Mouse (Mus musculus) limb, embryonic 14.5 days (tissue): ENCODE results near the gene Naaladl1. TPM values are rescaled to one million over a fixed set of nuclear protein-coding genes. Genes with fewer than 3 reads are reported as not detected.
A peak's percentile ranks its signal among the peaks of the same experiment; 100 is the strongest.

ENCODE experiments used
- ATAC-seq: fragments of 200-750 bp; cut with Nextera tagmentation; 2 replicates; pipeline ENCODE4 v1.8.0; 2017; ENCODE audit warnings: low read depth, moderate number of reproducible peaks, moderate TSS enrichment; ENCODE audit not compliant: low FRiP score
- DNase-seq: peaks from one replicate; pipeline ENCODE4 v3.0.0-alpha.2; 2015; ENCODE audit warnings: low spot score
- H3K27ac ChIP-seq: fragments of 300-500 bp; sonication (generic); replicated peaks from 2 replicates; pipeline ENCODE4 v1.5.1; 2014; ENCODE audit warnings: low read depth, mild to moderate bottlenecking, low read length, moderate library complexity, mixed read lengths
- H3K27me3 ChIP-seq: fragments of 300-500 bp; sonication (generic); 2 replicates; pipeline ENCODE4 v1.6.1; 2014; ENCODE audit warnings: low read length, mixed read lengths; ENCODE audit not compliant: control insufficient read depth, insufficient read depth
- H3K36me3 ChIP-seq: fragments of 300-500 bp; sonication (generic); 2 replicates; pipeline ENCODE4 v1.6.1; 2014; ENCODE audit warnings: mild to moderate bottlenecking, low read length, moderate library complexity, mixed read lengths; ENCODE audit not compliant: control insufficient read depth, insufficient read depth
- H3K4me1 ChIP-seq: fragments of 300-500 bp; sonication (generic); 2 replicates; pipeline ENCODE4 v1.6.1; 2014; ENCODE audit warnings: antibody characterized with exemption, low read length, mixed read lengths; ENCODE audit not compliant: control insufficient read depth, insufficient read depth
- H3K4me2 ChIP-seq: fragments of 300-500 bp; sonication (generic); replicated peaks from 2 replicates; pipeline ENCODE4 v1.6.1; 2014; ENCODE audit warnings: low read depth, mild to moderate bottlenecking, low read length, moderate library complexity; ENCODE audit not compliant: severe bottlenecking
- H3K4me3 ChIP-seq: fragments of 300-500 bp; sonication (generic); replicated peaks from 2 replicates; pipeline ENCODE4 v1.5.1; 2014; ENCODE audit warnings: low read length
- H3K9ac ChIP-seq: fragments of 300-500 bp; sonication (generic); 2 replicates; pipeline ENCODE4 v1.6.1; 2014; ENCODE audit warnings: mild to moderate bottlenecking, low read depth, low read length, moderate library complexity; ENCODE audit not compliant: severe bottlenecking
- H3K9me3 ChIP-seq: fragments of 300-500 bp; sonication (generic); 2 replicates; pipeline ENCODE4 v1.6.1; 2016; ENCODE audit warnings: low read length; ENCODE audit not compliant: control insufficient read depth
- POLR2A ChIP-seq: fragments of 200-500 bp; IDR thresholded peaks from 2 replicates; pipeline ENCODE4 v1.8.0; 2012; ENCODE audit warnings: inconsistent platforms, mild to moderate bottlenecking, moderate library complexity, borderline replicate concordance; ENCODE audit not compliant: insufficient read depth, insufficient read length; ENCODE audit errors: extremely low read depth
- WGBS: fragments of 180-500 bp; shearing (Covaris S2); extraction: QIAGEN DNeasy Blood & Tissue Kit; methylation state at CpG from one replicate; pipeline ENCODE4 v1.1.7; 2014; 5-methylcytosine and 5-hydroxymethylcytosine counted together
- polyA plus RNA-seq, 2 experiments: library from polyadenylated mRNA; depleted of rRNA in 1 of 2; stranded (reverse) in 1 of 2; unstranded in 1 of 2; fragments of >200 nt; fragmentation: Nextera tagmentation in 1 of 2; extraction: Ambion mirVana in 1 of 2; gene quantifications; 2 replicates each; pipeline versions ENCODE4 v1.2.1 to v1.2.3; 2012 to 2014

Naaladl1 gene
- polyA plus RNA-seq, 2 experiments, result 0.21 to 2.5 TPM

DNA sequence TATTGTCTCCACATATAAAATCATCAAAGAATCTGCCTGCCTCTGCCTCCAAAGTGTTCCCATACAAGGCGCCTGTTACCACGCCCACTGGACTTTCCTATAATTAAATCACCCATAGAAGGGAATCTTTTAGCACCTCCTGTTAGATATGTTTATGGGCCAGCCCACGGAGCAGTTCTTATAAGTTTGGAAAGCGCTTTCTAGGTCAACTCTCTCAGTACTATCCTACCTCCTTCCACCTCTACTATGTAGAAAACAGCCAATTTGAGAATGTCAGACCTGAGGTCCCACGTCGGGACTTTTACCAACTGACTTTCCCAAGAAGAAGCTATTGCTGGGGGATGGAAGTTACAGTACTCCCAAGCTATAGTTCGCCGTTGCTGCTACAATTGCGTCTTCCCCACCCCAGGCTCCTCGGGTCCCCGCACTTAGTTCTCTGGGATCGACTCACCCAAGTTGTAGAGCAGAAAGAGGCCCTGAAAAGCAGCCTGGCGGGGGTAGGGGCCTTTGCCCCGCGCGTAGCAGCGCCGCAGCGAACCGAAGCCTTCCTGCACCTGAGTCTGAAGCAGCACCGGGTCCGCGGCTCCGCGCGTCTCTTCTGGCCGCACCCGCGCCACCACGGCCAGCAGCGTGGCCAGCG lies 11.9 kb downstream of the Naaladl1 start:
- WGBS, result 6% methylated on average over 25 of the region's 32 CpGs
- H3K36me3 ChIP-seq, result peaks cover 31% of the 10 kb centered on the region
- no peak for TF ChIP-seq POLR2A
- H3K4me1 ChIP-seq, result peaks cover 10% of the 10 kb centered on the region
- no peaks in the 10 kb centered on the region for H3K27me3 ChIP-seq
- H3K9me3 ChIP-seq, result no peaks in the 10 kb centered on the region
- peak overlapping the region; percentile 83 for H3K4me2 ChIP-seq
- DNase-seq (peak; percentile 14), ATAC-seq (no peak)
- peak overlapping the region; percentile 93 for H3K27ac ChIP-seq
- peak overlapping the region; percentile 88 for H3K4me3 ChIP-seq
- H3K9ac ChIP-seq, result peak overlapping the region; percentile 79

GRCm38 (mm10) chr19:6117986-6118676 lies 12.5 kb downstream of the Naaladl1 start, which contains the start of gene Sac3d1:
TSS of gene Sac3d1 (minus strand) at chr19:6118650.
- peak; percentile 81; the same call in 1 of the 2 replicates for TF ChIP-seq POLR2A
- WGBS, result under 1% methylated on average over 67 of the region's 77 CpGs
- peak within 1 kb of the TSS; percentile 93 for H3K27ac ChIP-seq
- DNase-seq (peak; percentile 96), ATAC-seq (peak; percentile 90)
- peaks cover 31% of the 10 kb centered on the region for H3K36me3 ChIP-seq
- no peaks in the 10 kb centered on the region for H3K27me3 ChIP-seq
- H3K4me1 ChIP-seq, result peaks cover 10% of the 10 kb centered on the region
- peak within 1 kb of the TSS; percentile 79 for H3K9ac ChIP-seq
- H3K9me3 ChIP-seq, result no peaks in the 10 kb centered on the region
- peak within 1 kb of the TSS; percentile 88 for H3K4me3 ChIP-seq
- H3K4me2 ChIP-seq, result peak within 1 kb of the TSS; percentile 83

DNA sequence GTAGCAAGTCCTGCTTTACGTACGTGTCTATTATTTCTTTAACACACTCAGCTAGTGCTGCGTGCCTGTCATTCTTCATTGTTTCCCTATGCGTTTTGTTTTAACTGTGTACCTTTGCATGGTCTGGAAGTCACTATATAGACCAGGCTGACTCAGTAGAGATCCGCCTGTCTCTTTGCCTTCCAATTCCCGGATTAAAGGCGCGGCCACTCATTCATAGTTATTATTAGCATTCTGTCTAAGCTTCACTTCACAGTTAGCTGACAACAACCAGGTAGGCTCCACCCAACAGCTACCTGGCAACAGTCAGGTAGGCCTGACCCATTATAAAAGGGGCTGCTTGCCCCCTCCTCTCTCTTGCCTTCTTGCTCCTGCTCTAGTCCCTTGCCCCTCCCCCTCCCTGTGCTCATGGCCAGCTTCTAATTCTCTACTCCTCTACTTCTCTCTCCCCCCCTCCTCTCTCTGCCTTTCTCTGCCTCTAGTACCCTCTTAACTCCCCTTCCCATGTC lies 13.1 kb downstream of the Naaladl1 start:
- H3K36me3 ChIP-seq, result peaks cover 33% of the 10 kb centered on the region
- no peak for DNase-seq
- no peaks in the 10 kb centered on the region for H3K27me3 ChIP-seq
- H3K9me3 ChIP-seq, result no peaks in the 10 kb centered on the region
- peak overlapping the region; percentile 83 for H3K4me2 ChIP-seq
- peak overlapping the region; percentile 88 for H3K4me3 ChIP-seq
- H3K27ac ChIP-seq, result peak overlapping the region; percentile 93
- peaks cover 10% of the 10 kb centered on the region for H3K4me1 ChIP-seq
- H3K9ac ChIP-seq, result peak overlapping the region; percentile 79
- no peak for ATAC-seq
- 3% methylated on average over 8 of the region's 8 CpGs for WGBS
- no peak for TF ChIP-seq POLR2A

- TF ChIP-seq POLR2A, result no peak
- ATAC-seq, result no peak
- H3K36me3 ChIP-seq, result peaks cover 14% of the 10 kb centered on the region
- no peak overlapping the region for H3K4me2 ChIP-seq
- no peaks in the 10 kb centered on the region for H3K27me3 ChIP-seq
- no peaks in the 10 kb centered on the region for H3K9me3 ChIP-seq
- no peak overlapping the region for H3K4me3 ChIP-seq
- peaks cover 9% of the 10 kb centered on the region for H3K4me1 ChIP-seq
- no peak for DNase-seq
- H3K9ac ChIP-seq, result no peak overlapping the region
- H3K27ac ChIP-seq, result no peak overlapping the region
- WGBS, result 19% methylated on average over 10 of the region's 19 CpGs
Measured at GRCm38 (mm10) chr19:6121761-6122160, 16.2 kb downstream of the Naaladl1 start.

DNA sequence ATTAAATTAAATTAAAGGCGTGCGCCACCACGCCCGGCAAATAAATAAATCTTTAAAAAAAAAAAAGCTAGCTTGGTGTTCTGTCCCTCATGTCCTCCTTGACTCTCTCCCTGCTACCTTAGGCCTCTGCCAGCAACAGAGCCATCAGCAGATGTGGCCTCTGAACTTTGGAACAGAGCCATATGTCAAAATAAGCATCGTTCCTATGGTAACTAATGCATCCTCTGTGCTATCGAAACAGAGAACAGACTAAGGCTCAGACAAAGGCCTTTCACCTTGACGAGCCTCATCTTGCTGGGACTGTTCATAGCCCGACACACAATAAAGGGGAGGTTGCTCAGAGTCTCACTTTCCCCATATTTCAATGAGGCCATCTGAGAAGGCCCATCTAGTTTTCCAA lies 17.7 kb downstream of the Naaladl1 start:
- H3K9me3 ChIP-seq, result no peaks in the 10 kb centered on the region
- no peak for TF ChIP-seq POLR2A
- no peak overlapping the region for H3K4me2 ChIP-seq
- WGBS, result 68% methylated on average over 8 of the region's 8 CpGs
- H3K27me3 ChIP-seq, result no peaks in the 10 kb centered on the region
- peaks cover 6% of the 10 kb centered on the region for H3K4me1 ChIP-seq
- no peak overlapping the region for H3K4me3 ChIP-seq
- DNase-seq, result no peak
- H3K9ac ChIP-seq, result no peak overlapping the region
- no peak overlapping the region for H3K27ac ChIP-seq
- H3K36me3 ChIP-seq, result peaks cover 14% of the 10 kb centered on the region
- no peak for ATAC-seq
